Mouse (Mus musculus) kidney, postnatal 14 days (tissue): ENCODE measurements around the gene Macf1.

Source experiments
- DNase-seq: peaks from one replicate; pipeline ENCODE4 v3.0.0; 2022; ENCODE audit warnings: mixed read lengths

Gene Macf1

DNA sequence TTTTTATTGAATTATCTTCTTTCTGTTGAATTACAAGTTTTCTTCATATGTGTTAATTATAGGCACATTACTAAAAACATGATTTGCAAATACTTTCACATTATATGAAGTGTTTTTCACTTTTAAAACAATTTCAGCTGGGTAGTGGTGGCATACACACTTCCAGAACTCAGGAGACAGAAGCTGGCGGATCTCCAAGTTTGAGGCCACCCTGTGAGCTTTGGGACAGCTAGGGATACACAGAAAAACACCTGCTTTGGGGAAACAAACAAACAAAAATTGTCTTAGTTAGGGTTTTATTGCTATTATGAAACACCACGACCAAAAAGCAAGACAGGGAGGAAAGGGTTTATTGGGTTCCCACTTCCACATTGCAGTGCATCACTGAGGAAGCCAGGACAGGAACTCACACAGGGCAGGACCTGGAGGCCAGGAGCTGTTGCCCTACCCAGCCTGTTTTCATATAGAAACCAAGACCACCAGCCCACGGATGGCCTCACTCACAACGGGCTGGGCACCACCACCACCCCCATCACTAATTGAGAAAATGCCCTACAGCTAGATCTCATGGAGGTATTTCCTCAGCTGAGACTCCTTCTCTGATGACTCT lies 93.0 kb downstream of the Macf1 start:
- DNase-seq = no peak

GRCm38 (mm10) chr4:123589496-123589895 lies 94.7 kb downstream of the Macf1 start:
- DNase-seq = peak; percentile 31

- peak; percentile 58 for DNase-seq
These were observed 95.5 kb downstream of the Macf1 start for GRCm38 (mm10) chr4:123588353-123589301.

DNA sequence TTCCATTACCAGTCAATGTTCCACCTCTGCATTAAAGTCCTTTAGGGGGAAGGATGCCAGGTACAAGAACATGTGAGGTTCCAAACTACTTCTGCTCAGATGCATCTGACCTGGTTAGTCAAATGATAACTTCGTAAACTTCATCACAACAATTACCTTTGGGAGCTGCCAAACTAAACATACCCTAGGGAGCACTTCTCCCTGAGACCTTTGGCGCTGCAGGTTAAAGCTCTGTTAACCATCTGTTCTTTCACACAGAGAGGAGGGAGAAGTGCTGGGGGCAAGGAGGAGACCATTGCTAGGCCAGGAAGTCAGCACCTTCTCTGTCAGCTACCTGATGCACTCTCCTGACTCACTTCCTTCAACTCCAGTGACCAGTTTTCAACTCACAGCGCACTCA lies 96.5 kb downstream of the Macf1 start:
- no peak for DNase-seq

- DNase-seq = no peak
These were observed 99.5 kb downstream of the Macf1 start for GRCm38 (mm10) chr4:123584720-123585093.

- no peak for DNase-seq
These were observed 100.0 kb downstream of the Macf1 start for GRCm38 (mm10) chr4:123584084-123584719.

DNA sequence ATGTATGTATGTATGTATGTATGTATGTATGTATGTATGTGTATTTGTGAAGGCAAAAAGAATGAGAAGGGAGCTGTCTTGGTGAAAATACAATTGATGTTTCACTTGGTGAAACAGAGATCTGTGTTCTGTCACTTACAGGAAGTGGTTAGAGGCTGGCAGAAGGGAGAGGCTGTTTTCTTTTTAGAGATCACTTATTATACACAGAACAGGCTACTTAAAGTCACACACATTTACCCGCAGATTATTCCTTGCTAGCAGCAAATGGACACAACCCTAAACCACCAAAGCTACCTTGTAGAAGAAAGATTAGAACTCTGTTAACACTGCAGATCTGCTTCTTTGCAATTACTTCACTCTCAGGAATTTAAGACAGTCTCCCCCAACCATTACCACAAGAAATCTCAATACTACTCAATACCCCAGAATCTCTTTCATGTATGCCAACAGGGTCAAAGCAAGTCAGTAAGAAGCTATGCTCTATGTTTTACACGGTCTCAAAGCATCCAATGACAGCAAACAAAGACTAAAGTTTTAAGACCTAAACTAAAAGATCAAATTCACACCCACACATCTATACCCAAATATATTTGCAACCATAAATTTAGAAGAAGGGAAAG lies 106.6 kb downstream of the Macf1 start:
- no peak for DNase-seq

DNA sequence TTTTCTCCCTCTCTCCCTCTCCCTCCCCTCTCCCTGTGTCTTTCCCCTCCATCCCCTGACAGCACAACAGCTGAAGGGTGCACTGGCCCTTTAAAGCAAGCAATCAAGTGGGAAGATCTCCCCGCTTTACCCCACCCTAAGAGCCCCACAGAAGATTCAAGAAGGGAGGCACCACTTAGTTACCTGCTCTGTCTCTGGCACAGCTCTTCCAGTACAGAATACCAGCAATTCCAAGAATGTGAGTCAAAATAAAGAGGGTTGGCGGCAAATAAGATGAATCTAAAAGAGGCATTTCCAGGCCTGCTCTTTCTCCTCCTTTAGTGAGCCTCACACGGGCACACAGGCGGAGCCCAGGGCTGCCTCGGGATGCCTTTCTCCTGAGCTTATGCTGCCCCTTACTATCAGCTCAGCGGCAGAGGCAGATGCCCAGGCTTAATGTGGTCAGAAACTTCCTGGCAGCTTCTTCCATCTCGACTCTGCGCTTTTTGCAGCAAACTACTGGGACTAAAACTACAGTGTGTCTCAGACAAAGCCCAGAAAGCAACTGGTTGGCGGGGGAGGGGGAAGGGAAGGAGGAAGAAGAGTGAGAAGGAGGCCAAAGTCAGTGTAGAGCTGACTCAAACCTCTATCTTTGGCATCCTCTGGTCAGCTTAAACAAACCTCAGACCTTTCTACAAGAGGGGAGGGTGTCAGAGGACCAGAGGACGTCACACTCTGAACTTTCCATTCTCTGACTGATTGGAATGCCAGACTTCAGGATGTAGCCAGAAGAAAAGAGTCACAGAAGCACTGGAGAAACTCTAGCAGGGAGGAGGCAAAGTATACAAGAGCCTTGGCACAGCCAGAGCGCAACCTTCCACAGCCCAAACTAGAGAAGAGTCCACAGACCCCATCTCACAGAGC lies 111.5 kb downstream of the Macf1 start:
- peak; percentile 43 for DNase-seq

DNA sequence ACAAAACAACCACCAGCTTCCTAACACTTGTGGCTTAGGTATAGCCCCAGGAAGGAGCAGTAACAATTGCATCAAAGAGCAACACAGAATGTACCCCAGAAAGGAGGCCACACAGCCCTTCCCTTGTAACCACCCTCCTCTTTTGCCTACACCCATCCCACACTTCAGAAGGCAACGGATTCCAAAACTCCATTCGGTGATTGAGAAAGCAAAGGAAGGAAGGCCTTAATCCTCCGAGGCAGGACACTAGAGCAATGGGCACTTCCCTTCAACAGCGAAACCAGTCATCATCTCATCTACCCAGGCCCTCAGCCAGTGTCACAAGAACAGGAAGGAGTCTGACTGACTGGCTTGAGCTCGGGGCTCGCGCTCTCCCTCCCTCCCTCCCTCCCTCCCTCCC lies 112.3 kb downstream of the Macf1 start:
- peak; percentile 52 for DNase-seq

GRCm38 (mm10) chr4:123565291-123565861 lies 118.8 kb downstream of the Macf1 start:
- DNase-seq = no peak

DNA sequence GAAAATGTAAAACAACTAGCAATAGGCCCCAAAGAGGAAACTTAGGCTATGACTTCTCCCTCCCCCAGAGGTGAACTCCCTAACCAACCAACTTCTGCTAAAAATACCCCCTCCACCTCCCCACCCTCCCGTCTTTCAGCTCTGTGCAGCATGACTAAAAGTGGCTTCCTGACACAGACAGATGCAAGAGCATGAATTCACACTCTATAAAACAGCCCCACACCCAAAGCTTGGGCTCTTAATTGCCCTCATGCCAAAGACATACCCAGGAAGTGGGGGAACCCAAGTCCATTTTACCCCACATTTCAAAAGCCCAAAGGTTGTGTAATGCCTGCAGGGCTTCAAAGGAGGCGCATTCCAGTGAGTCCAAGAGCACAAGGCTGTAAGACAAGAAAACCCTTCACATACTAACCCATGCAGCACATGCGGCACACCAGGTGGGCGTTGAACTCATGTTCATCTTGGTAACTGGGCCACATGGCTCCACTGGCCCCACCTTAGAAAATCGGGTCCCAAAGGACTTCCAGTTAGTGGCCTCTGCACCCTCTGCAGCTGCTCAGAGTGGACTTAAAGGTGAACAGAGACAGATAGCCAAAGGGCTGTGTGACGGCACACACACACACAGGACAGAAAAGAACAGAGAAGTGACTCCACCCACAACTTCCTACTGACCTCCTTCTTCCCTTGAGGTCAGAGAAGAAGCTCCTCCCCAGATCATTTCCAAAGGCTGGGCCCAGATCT lies 119.9 kb downstream of the Macf1 start:
- DNase-seq = no peak

- no peak for DNase-seq
These were observed 121.9 kb downstream of the Macf1 start for GRCm38 (mm10) chr4:123562177-123562815.

DNA sequence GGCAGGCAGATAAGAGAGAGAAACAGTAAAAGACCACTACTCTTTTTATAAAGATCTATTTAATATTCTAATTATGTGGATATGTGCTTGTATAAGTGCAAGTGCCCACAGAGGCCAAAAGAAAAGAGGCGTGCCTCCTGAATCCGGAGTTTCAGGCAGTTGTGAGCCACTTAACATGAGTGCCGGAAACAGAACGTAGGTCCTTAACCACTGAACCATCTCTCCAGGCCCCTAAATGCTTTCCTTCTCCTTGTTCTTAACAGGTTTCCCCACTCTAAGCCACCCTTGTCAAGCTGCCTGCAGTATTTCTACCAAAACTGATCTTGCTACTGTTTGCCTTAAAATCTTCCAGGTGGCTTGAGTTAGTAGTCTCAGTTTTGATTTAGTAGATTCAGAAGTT lies 123.3 kb downstream of the Macf1 start:
- no peak for DNase-seq

DNA sequence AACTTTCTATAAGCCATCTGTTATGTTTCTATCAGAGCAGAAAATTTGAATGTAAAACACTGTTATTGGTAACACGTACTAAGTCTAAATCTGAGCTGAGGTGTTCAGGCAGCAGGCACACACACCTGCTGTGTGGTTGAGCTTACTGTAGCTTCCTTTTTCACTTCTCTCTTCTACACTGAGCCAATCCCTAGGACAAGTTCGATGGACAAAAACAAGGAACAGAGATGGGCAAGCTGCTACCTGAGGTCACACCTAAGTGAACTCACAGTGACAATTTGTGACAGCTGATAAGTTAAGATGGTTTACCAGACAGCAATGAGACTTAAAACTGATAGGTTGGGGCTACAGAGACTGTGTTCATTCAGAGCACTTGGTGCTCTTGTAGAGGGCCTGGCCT lies 125.7 kb downstream of the Macf1 start:
- DNase-seq = no peak

DNA sequence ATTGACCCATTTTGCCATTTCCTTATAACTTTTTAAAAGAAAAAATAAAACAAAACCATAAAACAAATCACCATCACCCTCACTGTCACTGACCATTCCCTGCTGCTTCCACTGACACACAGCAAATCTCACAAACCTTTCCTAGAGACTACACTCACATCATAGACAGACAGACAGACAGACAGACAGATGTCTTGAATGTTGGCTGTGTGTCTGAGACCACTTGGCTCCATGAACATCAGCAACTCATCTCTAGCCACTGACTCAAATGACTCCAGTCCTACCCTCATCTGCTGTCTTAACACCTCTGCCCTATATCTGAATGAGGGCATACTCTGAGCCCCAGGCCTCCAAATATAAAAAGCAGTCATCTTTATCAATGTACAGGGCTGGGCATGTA lies 128.9 kb downstream of the Macf1 start:
- no peak for DNase-seq

- DNase-seq = no peak
These were observed 131.5 kb downstream of the Macf1 start for GRCm38 (mm10) chr4:123552689-123553088.

DNA sequence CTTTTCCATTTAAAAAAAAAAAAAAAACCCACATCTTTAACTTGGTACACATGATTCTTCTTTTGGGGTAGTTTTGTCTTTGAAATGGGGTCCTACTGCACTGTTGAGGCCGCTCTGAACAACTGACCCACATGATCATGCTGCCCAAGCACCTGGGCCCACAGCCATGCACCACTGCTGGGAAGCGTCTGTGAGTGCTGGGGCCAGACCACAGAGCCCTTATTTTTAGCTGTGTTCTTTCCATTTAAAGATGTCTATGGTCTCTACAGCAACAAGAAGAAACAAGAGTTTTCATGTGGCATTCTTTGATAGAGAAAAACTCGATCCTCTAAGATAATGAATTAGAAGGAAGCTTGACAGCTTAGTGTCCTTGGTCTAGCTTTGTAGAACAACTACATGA lies 135.8 kb downstream of the Macf1 start:
- DNase-seq = no peak

- DNase-seq = no peak
These were observed 140.5 kb downstream of the Macf1 start for GRCm38 (mm10) chr4:123543691-123544090.

DNA sequence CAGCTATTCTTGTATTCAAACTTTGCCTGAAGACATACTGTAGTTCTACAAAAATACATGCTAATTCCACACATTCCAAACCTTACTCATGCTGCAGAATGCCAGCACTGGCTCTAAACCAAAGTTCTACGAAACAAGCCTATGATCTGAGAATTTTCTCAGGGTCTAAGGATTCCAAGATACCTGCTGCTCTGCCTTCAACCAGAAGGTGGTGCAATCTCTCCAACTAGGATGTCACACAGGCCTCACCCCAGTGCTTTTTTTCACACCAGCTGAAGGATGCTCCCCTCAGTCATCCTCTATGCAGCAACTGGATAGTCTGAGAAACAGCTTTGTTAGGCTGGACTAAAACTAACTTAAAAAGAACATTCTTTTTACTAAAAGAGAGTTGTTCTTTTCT lies 148.9 kb downstream of the Macf1 start:
- peak; percentile 87 for DNase-seq

- no peak for DNase-seq
These were observed 152.2 kb downstream of the Macf1 start for GRCm38 (mm10) chr4:123532001-123532400.

GRCm38 (mm10) chr4:123530976-123531375 lies 153.2 kb downstream of the Macf1 start:
- no peak for DNase-seq
